Mouse (Mus musculus) spleen, embryonic (tissue): ENCODE measurements around the gene Spp2.

Experiments
- CTCF ChIA-PET: fragments of 350-600 bp; sonication (Branson Sonifier 250); formaldehyde crosslinking; loops from one replicate; lab custom pipeline; 2022; lab: Charles Lee

Spp2 gene

GRCm38 (mm10) chr1:88465722-88466121 lies 59.0 kb downstream of the Spp2 start:
- CTCF ChIA-PET, result no interaction called here

- CTCF ChIA-PET, result no interaction called here
Observed at GRCm38 (mm10) chr1:88466325-88467064, 59.7 kb downstream of the Spp2 start.

GRCm38 (mm10) chr1:88467866-88468265 lies 61.1 kb downstream of the Spp2 start:
- CTCF ChIA-PET, result no interaction called here

- CTCF ChIA-PET, result no interaction called here
Observed at GRCm38 (mm10) chr1:88468335-88468734, 61.6 kb downstream of the Spp2 start.

- CTCF ChIA-PET, result no interaction called here
Observed at GRCm38 (mm10) chr1:88469746-88470145, 63.0 kb downstream of the Spp2 start.

- CTCF ChIA-PET, result interaction anchor here (0.9 kb wide), 1 partner anchor 186 kb away, joined by 3 read pairs; no protein-coding TSS in a partner anchor
Observed at GRCm38 (mm10) chr1:88472258-88472657, 65.5 kb downstream of the Spp2 start.

GRCm38 (mm10) chr1:88473899-88474298 lies 67.1 kb downstream of the Spp2 start:
- CTCF ChIA-PET, result no interaction called here

GRCm38 (mm10) chr1:88474598-88474997 lies 67.8 kb downstream of the Spp2 start:
- CTCF ChIA-PET, result no interaction called here

- CTCF ChIA-PET, result no interaction called here
Observed at GRCm38 (mm10) chr1:88475502-88475953, 68.8 kb downstream of the Spp2 start.
